Mouse (Mus musculus): ENCODE results near the gene Pcbp3.

Pcbp3 gene

DNA sequence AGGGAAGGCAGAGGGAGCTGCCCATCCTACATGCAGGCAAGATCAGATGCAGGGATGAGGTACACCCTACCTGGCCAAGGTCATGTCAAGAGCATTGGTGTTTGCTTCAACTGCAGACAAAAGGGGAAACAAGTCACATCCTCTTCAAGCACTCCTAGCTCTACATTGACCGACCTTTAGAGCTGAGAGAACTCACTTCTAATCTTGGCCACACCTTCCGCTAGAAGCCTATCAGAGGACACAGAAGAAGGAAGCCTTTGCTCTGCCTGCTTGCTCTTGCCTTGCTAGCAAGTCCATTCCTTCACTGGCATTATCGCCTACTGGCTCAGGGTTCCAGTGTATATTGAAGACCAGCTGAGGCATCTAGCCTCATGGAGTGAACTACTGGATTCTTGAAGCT lies 119.6 kb downstream of the Pcbp3 start:
- no peak for DNase-seq

DNA sequence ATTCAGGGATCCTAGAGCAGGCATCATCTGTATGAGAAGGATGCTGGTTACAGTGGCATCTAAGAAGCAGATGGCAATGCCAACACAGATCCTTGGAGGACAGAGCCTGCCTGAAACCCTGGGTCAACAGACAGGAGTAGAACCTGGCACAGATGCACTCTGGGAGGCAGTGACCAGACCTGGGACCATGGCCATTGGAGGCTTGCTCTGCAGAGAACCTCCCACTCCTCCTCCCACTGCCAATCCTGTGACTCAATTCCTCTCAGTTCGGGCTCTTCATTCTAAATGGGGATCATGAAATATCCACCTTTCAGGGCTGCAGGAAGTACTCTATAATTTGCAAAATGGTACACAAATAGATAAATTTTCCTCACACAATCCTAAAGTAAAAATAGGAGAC lies 120.5 kb downstream of the Pcbp3 start:
- no peak for DNase-seq

DNA sequence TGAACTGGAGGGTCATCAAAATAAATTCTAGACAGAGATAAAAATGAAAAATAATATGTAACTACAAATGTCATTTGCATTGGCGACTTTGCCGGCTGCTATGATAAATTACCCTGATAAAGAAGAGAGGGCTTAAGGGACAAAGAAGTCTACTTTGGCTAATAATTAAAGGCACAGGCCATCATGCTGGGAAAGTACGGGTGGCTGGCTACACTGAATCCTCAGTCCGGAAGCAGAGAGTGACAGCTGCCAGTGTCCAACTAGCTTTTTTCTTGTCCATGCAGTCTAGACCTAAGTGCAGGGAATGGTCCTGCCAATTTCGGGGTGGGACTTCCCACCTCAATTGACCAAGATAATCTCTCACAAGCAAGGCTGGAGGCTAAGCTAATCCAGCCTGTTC lies 121.1 kb downstream of the Pcbp3 start:
- DNase-seq, result peak; percentile 30 to 47

DNA sequence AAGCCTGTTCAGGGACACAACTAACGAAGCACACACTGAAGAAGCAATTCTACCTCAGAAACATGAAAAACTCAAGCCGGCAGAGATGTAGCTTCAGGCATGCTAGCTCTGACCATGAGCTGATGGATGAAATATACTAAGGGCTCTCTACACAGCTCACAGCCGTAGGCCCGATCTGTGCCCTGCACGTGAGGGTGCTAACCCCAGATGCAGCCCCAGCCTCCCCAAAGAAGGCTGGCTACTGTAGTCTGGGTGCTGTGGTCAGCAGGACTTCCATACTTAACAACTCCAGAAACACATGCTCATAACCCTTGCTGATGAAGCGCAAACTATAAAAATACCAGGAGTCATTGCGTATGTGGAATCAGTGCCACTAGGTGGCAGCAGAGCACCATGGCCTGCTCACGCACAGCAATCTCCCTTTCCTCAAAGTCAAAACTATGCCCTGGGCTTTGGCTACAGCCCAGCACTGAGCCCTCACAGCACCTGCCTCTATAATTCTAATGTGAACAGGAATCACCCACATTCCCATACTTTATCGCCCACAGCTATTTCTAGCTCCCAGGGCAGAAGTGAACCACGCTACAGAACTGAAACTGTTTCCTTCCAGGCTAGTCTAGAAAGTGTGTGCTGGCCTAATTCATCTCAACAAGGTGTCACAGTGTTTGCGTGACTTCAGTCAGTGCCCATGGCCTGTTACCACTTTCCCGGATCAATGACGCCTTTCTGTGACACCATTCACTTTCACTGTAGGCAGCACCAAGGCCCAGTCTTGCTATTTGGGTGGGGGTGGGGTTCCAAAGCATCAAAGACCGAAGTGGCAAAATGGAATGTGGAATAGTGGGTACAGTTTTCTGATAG lies 126.0 kb downstream of the Pcbp3 start:
- DNase-seq, result peak; percentile 79 to 89

DNA sequence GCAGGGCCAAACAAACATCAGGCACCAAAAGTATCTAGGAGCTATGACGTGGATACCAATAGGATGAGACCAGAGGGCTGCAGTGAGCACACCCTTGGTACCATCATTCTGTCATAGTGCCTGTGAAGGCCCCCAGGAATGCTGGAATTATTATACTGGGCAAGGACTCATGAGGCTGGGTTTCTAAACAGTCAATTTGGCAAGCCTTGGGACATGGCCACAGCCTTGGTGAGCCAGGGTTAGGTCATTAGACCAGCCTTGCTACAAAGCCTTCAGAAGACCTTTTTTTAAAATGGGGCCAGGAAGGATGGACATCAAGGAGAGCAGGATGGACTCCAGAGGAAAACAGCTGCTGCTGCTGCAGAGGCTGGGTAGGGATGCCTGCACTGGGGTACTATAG lies 128.8 kb downstream of the Pcbp3 start:
- DNase-seq, result no peak

- no peak for DNase-seq
These were observed 129.8 kb downstream of the Pcbp3 start for GRCm38 (mm10) chr10:76831915-76832314.

- no peak for DNase-seq
These were observed 130.5 kb downstream of the Pcbp3 start for GRCm38 (mm10) chr10:76831151-76831550.

GRCm38 (mm10) chr10:76828936-76829335 lies 132.8 kb downstream of the Pcbp3 start:
- DNase-seq, result no peak

GRCm38 (mm10) chr10:76822698-76823097 lies 139.0 kb downstream of the Pcbp3 start:
- DNase-seq, result no peak

DNA sequence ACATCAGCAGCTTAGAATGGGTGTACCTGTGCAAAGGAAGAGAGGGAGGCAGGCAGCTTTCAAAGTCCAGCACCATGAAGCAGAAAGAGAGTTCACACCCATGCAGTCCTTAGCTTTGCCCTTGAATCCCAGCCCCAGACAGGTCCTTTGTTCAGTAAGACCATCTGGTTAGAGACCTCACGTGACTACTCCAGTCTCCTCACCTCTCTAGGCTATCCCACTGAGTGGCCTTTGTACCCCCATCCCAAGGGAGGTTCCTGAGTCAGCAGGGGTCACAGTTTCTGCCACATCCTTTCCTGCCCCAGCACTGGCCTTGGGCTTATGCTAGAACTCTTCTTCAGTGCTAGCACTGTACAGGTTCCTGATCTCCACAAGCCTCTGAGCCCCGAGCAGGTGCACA lies 142.4 kb downstream of the Pcbp3 start:
- peak; percentile 62 to 71 for DNase-seq

DNA sequence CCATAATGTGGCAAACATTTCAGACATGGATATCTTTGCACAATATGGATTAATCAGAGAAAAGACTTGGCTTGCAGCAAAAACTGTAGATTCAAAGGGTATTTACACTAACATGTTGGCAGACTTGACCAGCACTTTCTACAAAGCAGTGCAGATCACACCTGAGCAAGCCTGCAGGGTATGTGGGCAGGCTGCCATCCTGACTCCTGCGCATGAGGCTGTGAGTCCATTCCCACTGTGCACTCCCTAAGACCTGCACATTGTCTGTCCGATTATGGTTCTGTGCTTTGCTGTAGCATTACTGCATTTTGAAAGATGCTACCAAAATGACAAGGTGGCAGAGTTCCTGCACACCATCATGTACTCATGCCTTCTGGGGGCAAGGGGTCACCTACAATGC lies 143.3 kb downstream of the Pcbp3 start:
- DNase-seq, result no peak

- DNase-seq, result no peak
These were observed 144.8 kb downstream of the Pcbp3 start for GRCm38 (mm10) chr10:76816930-76817329.

DNA sequence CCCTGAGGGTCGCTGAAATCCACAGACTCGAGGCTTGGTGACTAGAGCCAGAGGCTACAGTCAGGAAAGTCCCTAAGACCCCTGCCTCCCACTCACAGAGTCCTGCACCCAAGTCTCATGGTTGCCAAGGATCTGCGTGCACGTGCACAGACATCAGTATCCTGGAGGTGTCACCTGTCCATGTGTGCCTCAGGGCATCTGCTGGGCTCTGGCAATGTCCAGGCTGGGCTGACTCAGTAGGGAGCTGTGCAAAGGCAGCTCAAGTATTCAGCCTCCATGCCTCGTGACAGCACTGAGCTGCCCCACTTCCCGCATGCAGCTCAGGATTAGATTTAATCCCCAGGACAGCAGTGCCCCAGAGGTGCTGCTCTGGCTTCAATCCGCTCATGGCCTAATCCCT lies 145.3 kb downstream of the Pcbp3 start:
- no peak for DNase-seq

DNA sequence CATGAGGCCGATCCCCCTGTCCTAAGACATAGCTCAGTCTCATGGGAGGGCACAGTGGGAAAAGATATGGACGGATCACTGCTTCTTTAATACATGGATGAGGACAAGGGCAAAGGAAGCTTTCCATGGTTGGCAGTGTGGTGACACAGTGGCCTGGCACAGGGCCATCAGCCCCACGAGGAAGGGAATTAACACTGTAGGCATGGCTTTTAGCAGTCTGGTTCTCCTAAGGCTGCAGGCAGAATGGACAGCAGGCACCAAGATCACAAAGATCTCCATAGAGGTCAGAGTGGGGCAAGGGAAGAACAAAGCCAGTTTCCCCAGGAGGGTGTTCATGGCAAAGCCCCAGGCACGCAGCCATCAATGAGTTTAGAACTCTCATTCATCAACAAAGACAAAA lies 146.2 kb downstream of the Pcbp3 start:
- DNase-seq, result no peak

DNA sequence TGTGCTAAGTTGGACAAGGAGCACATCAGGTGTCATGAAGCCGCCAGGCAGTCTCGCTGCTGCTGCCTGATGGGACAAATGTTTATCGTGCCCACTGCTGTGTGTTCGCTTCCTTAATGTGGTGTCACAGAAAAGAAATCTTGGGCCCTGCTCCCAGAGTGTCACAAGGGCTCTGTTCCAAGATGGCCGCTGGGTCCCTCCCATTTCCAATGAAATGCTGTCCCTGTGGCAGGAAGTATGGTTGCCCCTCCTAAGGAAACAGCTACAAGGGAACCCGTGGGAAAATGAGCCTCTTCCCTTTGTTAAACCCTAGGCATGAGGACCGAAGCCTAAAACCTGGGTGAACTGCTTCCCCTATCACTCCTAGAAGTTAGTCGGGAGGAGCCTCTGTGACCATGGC lies 146.9 kb downstream of the Pcbp3 start:
- DNase-seq, result no peak

DNA sequence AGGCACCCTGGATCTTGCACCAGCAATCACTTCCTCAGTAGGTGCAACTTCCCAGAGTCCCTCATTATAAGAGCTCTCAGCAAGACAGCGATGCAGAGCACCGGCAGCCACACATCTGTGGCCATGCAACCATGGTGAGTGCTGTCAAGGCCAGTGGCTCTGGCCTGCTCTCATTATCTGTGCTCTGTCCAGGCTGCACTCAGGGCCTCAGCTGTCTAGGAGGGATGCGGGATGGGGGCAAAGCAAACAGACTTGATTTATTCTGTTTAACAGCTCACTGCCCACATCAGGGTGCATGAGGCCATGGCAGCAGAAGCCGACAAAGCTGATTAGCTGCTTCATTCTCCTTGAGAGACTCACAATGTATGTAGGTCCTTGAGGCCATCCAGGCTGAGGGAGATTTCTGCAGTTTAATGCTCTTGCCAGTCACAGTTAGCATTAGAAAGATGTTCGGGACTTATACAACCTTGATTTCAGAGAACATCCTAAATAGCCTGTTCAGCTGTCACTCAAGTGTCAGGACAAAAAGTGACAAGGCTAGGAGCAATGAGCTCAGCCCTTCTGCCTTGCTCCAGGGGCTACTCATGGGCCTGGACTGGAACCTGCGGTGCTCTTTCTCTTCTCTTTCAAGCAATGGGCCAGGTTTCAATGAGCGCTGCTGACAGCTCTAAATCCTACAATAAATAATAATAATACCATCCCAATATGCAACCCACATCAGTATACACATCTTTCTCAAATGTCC lies 151.6 kb downstream of the Pcbp3 start:
- no peak for DNase-seq

- no peak for DNase-seq
These were observed 152.2 kb downstream of the Pcbp3 start for GRCm38 (mm10) chr10:76809439-76809838.

DNA sequence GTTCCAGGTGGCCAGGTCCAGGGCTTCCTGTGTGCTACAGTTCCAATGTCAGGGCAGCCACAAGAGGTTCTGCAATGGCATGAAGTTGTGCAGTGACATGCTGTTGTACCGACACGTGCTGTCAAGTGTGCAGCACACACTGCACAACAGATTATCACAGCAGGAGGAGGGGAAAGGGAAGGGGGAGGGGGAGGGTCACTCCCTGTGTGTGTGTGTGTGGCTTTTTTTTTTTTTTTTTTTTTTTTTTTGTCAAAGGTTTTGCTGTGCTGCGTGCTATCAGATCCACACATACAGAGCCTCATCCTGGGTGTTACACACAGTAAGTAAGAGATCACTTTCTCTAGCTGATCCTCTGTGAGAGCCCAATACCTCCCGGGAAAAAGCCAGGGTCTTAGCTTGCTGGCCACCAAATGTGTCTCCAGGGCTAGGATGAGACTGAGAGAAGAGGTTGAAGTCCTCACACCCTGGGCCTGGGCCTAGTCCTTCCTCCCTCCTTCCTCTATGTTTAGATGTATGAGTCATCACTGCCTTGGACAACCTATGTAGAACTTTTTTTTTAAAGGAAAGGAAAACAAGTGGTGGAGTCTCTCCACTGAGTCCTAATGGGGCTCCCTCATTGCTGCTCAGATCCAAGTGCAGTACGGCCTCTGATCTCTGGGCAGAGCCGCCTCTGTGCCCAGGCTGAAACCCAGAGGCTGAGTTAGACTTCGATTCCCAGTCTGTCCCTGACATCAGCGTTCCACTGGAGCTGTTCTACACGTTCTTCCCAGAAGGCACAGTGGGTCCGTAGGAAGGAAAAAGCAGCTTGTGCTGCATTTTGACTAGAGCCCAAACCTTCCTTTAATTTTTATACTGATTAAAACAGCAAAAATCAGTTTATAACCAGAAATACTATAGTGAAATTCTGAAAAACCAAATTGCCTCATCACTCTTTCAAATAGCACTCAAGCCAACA lies 153.0 kb downstream of the Pcbp3 start:
- no peak for DNase-seq

DNA sequence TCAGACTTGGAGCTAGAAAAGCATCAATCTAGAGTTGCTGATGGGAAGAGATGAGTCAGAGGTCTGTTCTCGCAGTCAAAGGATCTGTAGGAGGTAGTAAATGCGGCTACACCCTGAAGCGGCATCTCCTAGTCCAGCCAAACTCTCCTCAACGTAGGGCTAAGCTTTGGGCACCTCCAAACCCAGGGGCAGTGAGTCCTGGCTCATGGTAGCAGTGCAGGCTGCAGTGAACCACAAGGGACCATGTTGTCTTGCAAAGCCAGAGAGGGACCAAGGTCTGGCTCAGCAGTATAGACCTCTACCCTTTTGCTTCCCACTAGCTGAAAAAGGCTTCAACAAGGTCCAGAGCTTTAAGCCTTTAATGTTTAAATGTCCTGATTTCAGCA lies 159.2 kb downstream of the Pcbp3 start:
- DNase-seq, result no peak

DNA sequence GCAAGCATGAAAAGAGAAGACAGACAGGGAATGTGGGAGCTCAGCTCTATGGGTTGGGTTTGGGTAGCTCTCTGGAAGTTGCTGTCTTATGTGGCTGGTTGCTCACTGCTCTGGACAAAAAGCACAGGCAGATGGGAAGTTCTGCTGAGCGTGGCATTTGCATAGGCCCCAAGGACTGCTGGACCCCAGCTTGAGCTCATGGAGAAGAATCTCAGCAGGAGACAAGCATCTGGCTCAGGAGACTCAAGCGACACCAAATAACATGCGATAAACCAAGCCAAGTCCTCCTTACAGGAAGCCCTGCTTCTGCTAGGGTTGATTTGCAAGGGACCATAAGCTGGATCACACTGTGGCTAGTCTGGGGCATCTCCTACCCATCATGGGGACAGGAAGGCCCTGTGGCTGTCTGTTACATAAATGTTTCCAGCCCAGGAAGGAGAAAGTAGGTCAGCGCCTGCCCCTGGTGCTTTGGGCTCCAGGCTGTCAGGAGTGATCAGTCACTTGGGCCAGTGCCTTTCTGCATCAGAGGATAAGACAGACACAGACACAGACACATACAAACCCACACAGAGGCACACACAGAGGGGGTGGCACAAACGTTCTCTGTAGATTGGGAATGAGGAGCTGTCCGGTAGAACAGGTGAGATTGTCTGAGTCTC lies 159.7 kb downstream of the Pcbp3 start:
- DNase-seq, result peak; percentile 11 to 14

GRCm38 (mm10) chr10:76801237-76801641 lies 160.4 kb downstream of the Pcbp3 start:
- DNase-seq, result no peak

DNA sequence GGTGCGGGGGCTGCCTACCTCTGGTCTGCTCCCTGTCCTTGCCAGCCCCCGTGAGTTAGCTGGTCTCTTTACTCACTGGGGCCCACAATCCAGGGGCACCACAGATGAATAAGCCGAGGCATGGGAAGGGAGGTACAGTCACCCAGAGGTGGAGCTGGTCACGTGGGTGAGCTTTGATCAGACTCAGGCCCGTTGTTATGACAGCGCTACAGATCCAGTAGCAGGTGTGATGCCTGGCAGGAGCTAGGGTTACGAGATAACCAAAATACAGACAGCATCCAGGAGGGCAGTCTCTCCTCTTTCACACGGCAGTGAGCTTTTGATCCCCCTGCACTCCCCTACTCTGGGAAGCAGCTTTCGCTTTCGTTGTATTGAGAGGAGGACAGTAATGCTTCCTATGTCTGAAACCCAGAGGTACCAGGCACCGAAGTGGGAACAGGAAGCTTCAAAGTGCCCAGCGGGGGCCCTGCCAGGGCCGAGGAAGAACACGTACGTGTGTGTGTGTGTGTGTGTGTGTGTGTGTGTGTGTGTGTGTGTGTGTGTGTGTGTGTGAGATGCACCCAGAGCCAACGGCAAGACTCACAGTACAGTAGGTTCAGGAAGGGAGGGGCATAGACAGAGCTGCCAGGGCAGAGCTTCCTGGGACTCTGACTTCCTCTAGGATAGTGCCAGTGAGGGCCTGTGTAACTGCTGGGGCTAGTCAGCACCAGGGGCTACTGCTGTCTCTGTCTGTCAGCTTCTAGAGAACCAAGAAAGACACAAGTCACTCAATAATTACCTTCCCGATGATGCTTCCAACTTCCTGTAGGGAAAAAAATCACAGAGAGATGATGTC lies 162.7 kb downstream of the Pcbp3 start:
- no peak for DNase-seq
